Mouse (Mus musculus) right cerebral cortex, postnatal 36 days (tissue): Measurements from ENCODE around the gene Cyp46a1.

Experiments
- DNase-seq, 2 experiments: peaks; one replicate each; pipeline ENCODE4 v3.0.0; 2022; ENCODE audit warnings: low spot score in 2 of 2, mixed read lengths in 1 of 2

Gene Cyp46a1

DNA sequence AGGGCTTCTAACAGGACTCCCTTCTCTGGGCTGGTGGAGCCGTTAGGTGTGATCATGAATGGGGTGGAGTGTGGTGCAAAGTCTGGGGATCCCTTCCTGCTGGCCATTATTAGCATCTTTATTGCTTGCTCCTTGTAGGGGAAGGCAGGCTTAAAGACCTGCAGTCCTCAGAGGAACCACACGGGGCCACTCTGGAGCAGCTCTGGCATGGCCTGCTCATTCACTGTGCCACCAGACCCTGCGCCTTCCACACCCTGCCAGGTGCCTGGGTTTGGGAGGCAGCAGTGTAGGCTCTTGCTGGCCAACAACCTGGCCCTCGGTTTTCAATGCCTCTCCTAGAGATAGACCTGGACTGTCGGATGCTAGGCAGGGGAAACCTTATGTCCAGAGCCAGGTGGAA is 29.6 kb downstream of the Cyp46a1 start:
- peak; percentile 72 to 76 for DNase-seq

GRCm38 (mm10) chr12:108365340-108365739 is 31.2 kb downstream of the Cyp46a1 start:
- DNase-seq: no peak

DNA sequence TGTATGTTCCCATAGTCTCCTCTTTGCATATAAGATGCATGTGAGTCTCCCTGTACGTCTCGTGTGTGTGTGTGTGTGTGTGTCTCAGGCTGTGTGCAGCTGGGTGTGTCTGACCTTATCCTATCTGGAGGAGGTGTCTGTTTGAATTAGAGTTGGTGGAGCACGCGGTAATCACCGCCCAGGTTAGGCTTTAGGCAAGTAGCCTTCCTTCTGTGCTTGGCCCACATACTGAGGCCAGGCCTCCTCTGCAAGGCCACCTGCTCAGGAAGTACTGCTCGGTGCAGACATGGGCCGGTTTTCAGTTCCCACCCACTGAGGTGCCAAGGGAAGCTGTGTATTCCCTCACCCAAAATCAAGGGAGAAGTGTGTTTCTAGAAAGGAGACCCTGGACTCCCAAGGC is 31.7 kb downstream of the Cyp46a1 start:
- DNase-seq: no peak

- no peak for DNase-seq
These were observed 33.7 kb downstream of the Cyp46a1 start for GRCm38 (mm10) chr12:108367909-108368308.

GRCm38 (mm10) chr12:108368921-108369320 is 34.7 kb downstream of the Cyp46a1 start:
- no peak for DNase-seq

DNA sequence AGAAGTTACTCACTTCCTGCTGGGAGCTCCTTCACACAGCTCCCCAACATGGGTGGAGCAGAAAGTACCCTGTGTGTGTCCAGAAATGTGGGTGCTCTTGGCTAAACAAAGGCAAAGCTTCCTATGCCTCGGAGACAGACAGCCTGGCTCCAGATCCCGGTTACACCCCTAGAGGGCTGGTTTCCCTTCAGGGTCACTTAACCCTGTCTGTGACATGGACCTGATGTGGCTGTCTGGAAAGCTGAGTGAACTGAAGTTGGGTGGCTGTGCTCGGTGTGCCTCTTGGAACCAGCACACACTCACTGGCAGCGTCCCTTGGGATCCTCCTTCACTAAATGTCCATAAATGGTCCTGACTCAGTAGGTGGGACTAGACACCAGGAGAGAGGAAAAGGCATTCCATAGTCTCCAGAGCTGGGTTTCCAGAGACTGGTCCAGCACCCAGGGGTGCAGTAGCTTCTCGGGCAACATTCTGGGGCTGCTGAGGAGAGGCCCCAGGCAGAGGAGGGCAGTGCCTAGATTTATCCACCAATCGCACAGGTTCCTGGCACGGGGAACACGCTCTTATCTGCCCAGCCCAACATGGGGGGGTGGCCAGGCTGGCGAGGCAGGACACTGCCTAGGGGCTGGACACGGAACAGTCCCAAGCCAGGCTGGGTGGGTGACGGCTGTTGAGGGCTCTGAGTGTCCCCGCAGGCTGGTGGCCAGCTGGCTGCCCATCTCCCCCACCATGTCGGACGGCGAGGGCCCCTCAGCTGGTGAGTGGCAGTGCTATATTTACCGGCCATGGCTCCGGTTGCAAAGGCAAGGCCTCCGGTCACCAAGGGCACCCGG is 36.6 kb downstream of the Cyp46a1 start, which contains the start of gene Eml1:
Gene Eml1 (plus strand): TSS at position 362 of the 833 bp plus-strand sequence.
- DNase-seq: no peak

- DNase-seq: no peak
These were observed 37.2 kb downstream of the Cyp46a1 start for GRCm38 (mm10) chr12:108371429-108371765.

- no peak for DNase-seq
These were observed 38.1 kb downstream of the Cyp46a1 start for GRCm38 (mm10) chr12:108372241-108372640.

DNA sequence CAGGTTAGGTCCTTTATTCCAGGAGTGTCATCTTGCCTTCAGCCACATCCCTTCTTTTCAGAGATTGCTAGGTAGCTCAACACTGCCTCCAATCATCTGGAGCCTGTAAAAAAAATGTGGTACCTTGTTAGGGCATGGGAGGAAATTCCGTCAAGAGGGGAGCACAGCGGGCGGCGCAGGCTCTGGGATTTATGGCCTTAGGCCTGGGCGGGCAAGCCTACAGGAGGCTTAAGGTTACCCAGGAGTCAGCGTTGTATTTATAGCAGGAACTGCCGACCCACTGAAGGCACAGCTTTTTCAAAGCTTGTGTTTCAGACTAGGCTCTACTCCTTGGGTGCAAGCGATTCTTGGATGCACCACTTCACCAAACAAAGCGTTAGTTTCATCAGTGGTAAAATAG is 39.4 kb downstream of the Cyp46a1 start:
- DNase-seq: no peak

DNA sequence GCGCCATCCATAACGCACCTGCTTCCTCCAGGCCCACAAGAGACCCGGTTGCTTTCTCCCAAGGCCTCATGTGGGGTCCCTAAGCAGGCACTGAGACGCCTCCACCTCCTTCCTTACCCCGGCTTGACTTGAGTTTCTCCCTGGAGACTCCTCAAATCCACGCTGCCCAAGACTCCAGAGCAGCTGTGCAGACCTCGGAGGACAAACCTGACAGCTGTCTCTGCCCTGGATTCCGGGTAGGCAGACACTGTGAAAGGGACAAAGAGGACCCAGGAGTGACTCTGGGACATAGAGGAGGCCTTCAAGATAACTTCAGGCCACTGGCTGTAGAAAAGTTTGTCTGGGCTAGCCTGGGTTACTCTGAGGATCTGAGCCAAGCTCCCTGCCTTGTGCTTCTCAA is 40.5 kb downstream of the Cyp46a1 start:
- DNase-seq: no peak

GRCm38 (mm10) chr12:108378379-108379133 is 44.4 kb downstream of the Cyp46a1 start:
- no peak for DNase-seq

GRCm38 (mm10) chr12:108386476-108387232 is 52.5 kb downstream of the Cyp46a1 start:
- DNase-seq: no peak

DNA sequence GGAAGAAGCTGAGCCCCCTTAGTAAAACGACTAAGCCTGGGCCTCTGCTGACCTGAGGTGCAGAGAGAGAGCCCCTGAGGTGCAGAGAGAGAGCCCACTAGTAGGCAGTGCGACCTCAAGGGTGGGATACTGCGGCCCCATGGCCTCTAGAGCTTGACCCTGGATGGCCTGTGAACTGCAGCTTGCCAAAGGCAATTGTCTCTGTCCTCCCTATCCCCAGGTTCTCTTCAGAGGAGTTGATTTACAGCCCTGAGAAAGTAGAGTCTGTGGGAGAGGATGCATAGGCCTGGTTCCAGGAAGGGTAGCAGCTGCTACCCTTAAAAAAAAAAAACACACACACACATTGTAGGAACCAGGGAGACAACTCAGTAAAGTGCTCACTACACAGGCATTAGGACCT is 55.5 kb downstream of the Cyp46a1 start:
- no peak for DNase-seq

DNA sequence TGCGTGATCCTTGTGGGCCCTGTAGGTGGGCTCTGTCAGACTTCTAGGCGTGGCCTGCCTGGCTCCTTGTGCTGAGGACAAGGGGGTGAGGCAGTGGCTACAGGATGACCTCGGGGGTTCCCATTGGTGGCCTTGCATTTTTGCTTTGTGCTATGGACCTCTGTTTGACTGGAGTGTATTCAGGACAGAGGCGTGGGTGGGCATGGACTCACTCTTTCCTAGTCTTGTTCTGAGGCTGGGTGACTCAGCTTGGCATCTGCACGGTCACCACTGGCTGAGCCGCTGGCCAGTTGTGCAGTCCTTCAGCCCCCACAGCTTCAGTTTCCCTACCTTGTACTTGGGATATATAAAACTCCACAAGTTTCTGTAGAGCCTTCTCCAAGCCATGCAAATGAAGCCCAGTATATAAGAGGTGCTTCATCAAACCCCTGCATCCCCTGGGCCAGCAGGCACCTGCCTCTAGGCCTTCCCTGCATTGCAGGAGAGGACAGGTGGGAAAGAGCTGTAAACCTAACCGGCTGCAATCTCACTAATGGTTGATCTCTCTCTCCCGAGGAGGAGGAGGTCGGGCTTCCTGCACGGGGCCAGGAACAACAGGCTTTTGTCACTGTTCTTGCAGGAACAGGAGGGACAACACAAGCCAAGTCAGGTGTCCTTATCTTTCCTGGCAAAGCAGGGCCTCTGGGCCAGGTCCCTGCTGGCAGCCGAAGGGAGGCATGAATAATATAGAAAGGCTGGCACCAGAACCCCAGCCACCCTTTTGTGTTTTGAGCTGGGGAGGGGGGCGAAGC is 58.3 kb downstream of the Cyp46a1 start:
- no peak for DNase-seq

GRCm38 (mm10) chr12:108393082-108393481 is 58.9 kb downstream of the Cyp46a1 start:
- DNase-seq: no peak

GRCm38 (mm10) chr12:108393637-108394036 is 59.5 kb downstream of the Cyp46a1 start:
- no peak for DNase-seq

GRCm38 (mm10) chr12:108394534-108395284 is 60.5 kb downstream of the Cyp46a1 start:
- DNase-seq: no peak

GRCm38 (mm10) chr12:108395285-108395660 is 61.1 kb downstream of the Cyp46a1 start:
- DNase-seq: no peak

DNA sequence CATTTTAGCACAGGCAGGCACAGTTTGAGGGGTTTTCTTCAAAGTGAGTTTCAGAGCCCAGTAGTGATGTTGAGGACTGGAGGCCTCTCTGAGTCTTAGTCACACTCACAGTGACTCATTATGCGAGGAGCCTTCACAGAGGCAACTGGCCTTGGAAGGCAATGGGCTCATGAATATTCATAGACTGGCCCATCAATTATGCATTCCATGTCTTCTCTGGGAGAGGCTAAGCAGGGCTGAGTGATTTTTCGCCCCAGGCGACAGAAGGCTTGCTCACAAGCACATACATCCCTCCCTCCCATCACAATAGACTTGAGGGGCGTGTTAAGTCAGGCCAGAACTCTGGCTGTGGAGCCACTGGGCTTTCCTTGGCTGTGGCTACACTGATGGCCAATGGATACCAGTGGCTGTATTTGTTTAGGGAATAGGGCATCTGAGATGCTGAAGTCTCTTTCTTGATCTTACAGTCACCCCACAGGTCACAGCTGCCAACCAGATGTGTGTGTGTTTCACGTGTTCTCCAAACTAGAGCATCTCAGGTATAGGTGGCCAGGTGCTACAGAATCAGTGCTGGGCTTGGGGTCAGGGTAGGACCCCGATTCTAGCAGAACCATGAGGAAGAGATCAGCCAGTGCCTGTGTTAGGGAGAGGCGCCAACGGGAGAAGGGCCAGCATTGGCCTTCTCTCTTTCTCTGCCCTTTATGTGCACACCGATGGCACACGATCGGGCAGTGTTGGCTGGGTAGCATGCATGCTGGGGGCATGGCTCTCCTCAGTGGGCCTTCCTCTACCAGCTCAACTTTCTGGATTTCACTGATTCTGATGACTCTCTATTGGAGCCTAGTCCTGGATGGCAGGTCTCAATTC is 62.1 kb downstream of the Cyp46a1 start:
- DNase-seq: peak; percentile 52 to 82

GRCm38 (mm10) chr12:108398681-108399080 is 64.5 kb downstream of the Cyp46a1 start:
- DNase-seq: no peak
